Mouse (Mus musculus) embryo, embryonic 10 days (tissue): ENCODE results near the gene Hdac7.
"Not testable (repeated sequence)": the region's sequence is repeated elsewhere in the genome, so short reads cannot be mapped to it uniquely, and the experiment has no call there.

Experiments
- DNase-seq: peaks from one replicate; pipeline ENCODE4 v3.0.0-alpha.2; 2015; ENCODE audit warnings: low spot score

Gene Hdac7

GRCm38 (mm10) chr15:97844037-97845034 lies at the start of gene Hdac7:
Hdac7 (minus strand) TSS chr15:97844502.
- no peak for DNase-seq

GRCm38 (mm10) chr15:97892506-97892905 lies 48.2 kb upstream of the Hdac7 start:
- no peak for DNase-seq

- no peak for DNase-seq
Observed at GRCm38 (mm10) chr15:97890450-97890849, 46.1 kb upstream of the Hdac7 start.

GRCm38 (mm10) chr15:97890017-97890416 lies 45.7 kb upstream of the Hdac7 start:
- no peak for DNase-seq

- no peak for DNase-seq
Observed at GRCm38 (mm10) chr15:97887541-97888016, 43.3 kb upstream of the Hdac7 start.

GRCm38 (mm10) chr15:97881423-97881822 lies 37.1 kb upstream of the Hdac7 start:
- no peak for DNase-seq

- no peak for DNase-seq
Observed at GRCm38 (mm10) chr15:97880441-97880840, 36.1 kb upstream of the Hdac7 start.

GRCm38 (mm10) chr15:97878696-97879328 lies 34.5 kb upstream of the Hdac7 start:
- no peak for DNase-seq

GRCm38 (mm10) chr15:97875784-97876183 lies 31.5 kb upstream of the Hdac7 start:
- DNase-seq = no peak

- no peak for DNase-seq
Observed at GRCm38 (mm10) chr15:97873717-97874116, 29.4 kb upstream of the Hdac7 start.

- DNase-seq = no peak
Observed at GRCm38 (mm10) chr15:97872161-97872560, 27.9 kb upstream of the Hdac7 start.

- no peak for DNase-seq
Observed at GRCm38 (mm10) chr15:97871055-97872030, 27.0 kb upstream of the Hdac7 start.

- DNase-seq = not testable (repeated sequence)
Observed at GRCm38 (mm10) chr15:97870116-97870515, 25.8 kb upstream of the Hdac7 start.

GRCm38 (mm10) chr15:97868985-97869384 lies 24.7 kb upstream of the Hdac7 start:
- no peak for DNase-seq

GRCm38 (mm10) chr15:97865988-97866387 lies 21.7 kb upstream of the Hdac7 start:
- DNase-seq = no peak

- no peak for DNase-seq
Observed at GRCm38 (mm10) chr15:97865175-97865574, 20.9 kb upstream of the Hdac7 start.

GRCm38 (mm10) chr15:97864361-97865045 lies 20.2 kb upstream of the Hdac7 start:
- DNase-seq = no peak

GRCm38 (mm10) chr15:97863494-97863881 lies 19.2 kb upstream of the Hdac7 start:
- no peak for DNase-seq

GRCm38 (mm10) chr15:97862881-97863493 lies 18.7 kb upstream of the Hdac7 start:
- DNase-seq = no peak

GRCm38 (mm10) chr15:97860353-97860752 lies 16.1 kb upstream of the Hdac7 start:
- no peak for DNase-seq

- DNase-seq = no peak
Observed at GRCm38 (mm10) chr15:97858431-97858830, 14.1 kb upstream of the Hdac7 start.
